Mouse (Mus musculus): Measurements from ENCODE around the gene B9d1.

DNA sequence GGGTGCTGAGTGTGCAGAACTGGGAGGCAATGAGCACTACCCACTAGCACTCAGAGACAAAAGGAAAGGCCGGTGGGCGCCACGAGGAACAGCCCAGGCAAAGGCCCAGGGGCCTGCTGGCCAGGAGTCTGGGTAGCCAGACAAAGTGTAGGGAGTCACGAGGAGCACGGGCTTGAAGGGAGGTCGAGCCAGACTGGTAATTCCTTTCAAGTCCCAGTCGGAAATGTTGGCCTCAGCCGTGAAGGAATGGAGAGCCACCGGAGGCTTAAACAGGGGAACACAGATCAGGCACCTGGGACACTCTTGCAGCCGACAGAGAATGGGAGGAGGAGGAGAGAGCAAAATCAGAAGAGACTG lies 20.7 kb upstream of the B9d1 start:
- TF ChIP-seq CTCF (IDR thresholded peaks at IDR 0.05) (no peak), EP300 (IDR thresholded peaks at IDR 0.05) (no peak)

All from lung, postnatal 0 days (tissue).